Mouse (Mus musculus): ENCODE results near the gene Heatr6. TPM values are rescaled to one million over a fixed set of nuclear protein-coding genes. Genes with fewer than 3 reads are reported as not detected.

Heatr6 gene
- total and polyA plus RNA-seq, 2 experiments from 2014 or later = 8.9 to 15.1 TPM

DNA sequence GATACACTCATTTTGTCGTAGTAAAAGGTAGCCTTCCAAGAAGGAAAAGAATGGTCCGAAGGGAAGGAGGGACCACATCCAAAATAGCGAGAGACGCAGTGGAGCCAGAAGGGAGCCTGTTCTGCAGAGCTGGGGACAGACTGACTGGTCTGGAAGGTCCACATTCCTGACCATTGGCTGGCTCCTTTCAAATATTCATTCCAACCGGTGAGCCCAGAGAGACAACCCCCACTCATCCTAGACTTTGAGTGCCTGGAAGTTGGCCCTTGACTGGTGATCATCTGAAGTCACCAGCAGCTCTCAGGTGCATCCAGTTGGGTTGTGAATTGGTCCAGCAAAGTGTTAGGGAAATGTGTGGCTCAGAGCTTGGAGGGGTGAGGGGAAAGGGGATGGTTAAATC, 61.7 kb downstream of the Heatr6 start:
- no peak overlapping the region for H3K4me2 ChIP-seq (ENCODE audit: low read depth, low read length)
- no peaks in the 10 kb centered on the region for H3K9me3 ChIP-seq (replicated peaks; ENCODE audit: control insufficient read depth, low read length)
- 66% methylated on average over 5 of the region's 5 CpGs for WGBS
- no peak overlapping the region for H3K27ac ChIP-seq (ENCODE audit: low read depth)
- no peak overlapping the region for H3K9ac ChIP-seq (replicated peaks; ENCODE audit: low read depth, low read length)
- no peak for ATAC-seq (ENCODE audit: insufficient read depth, low read depth)
- H3K36me3 ChIP-seq (replicated peaks; ENCODE audit: control insufficient read depth, insufficient read depth, low read length) = no peaks in the 10 kb centered on the region
- DNase-seq (ENCODE audit: low spot score) = no peak
- no peaks in the 10 kb centered on the region for H3K4me1 ChIP-seq (ENCODE audit: control insufficient read depth, insufficient read depth)
- TF ChIP-seq CTCF (IDR thresholded peaks at IDR 0.05; ENCODE audit: low read depth) (no peak), EP300 (IDR thresholded peaks at IDR 0.05; ENCODE audit: low read depth) (no peak)
- no peak overlapping the region for H3K4me3 ChIP-seq (ENCODE audit: low read depth, low read length)
- H3K27me3 ChIP-seq (ENCODE audit: control insufficient read depth, insufficient read depth, low read length) = peaks cover 12% of the 10 kb centered on the region; the same call in 1 of the 2 replicates

DNA sequence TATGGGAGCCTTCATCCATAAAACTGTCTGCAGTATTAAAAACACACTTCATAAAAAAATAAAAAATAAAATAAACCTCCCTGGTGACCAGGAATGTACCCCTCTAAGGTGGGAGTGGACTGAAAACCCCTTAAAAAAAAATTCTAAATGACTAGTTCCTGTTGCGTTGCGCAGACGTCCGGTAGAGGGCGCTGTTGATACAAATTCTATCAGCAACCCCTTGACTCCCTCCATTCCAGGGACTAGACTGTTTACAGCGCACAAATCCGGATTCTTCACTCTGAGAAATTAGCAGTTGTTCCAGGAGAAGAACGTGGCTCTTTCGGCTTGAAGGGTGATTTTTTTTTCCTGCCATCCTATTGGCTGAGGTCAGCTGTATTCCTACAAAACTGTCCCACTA, 62.1 kb downstream of the Heatr6 start:
- ATAC-seq (ENCODE audit: insufficient read depth, low read depth) (no peak), DNase-seq (ENCODE audit: low spot score) (peak; percentile 26)
- Histone ChIP-seq H3K9ac (replicated peaks; ENCODE audit: low read depth, low read length) (no peak overlapping the region), H3K9me3 (replicated peaks; ENCODE audit: control insufficient read depth, low read length) (no peaks in the 10 kb centered on the region), H3K27ac (ENCODE audit: low read depth) (no peak overlapping the region), H3K27me3 (ENCODE audit: control insufficient read depth, insufficient read depth, low read length) (peaks cover 12% of the 10 kb centered on the region; the same call in 1 of the 2 replicates), H3K36me3 (replicated peaks; ENCODE audit: control insufficient read depth, insufficient read depth, low read length) (no peaks in the 10 kb centered on the region), H3K4me3 (ENCODE audit: low read depth, low read length) (no peak overlapping the region), H3K4me1 (ENCODE audit: control insufficient read depth, insufficient read depth) (no peaks in the 10 kb centered on the region), H3K4me2 (ENCODE audit: low read depth, low read length) (no peak overlapping the region)
- TF ChIP-seq CTCF (IDR thresholded peaks at IDR 0.05; ENCODE audit: low read depth) (peak; percentile 53), EP300 (IDR thresholded peaks at IDR 0.05; ENCODE audit: low read depth) (no peak)
- WGBS = 7% methylated on average over 9 of the region's 9 CpGs

DNA sequence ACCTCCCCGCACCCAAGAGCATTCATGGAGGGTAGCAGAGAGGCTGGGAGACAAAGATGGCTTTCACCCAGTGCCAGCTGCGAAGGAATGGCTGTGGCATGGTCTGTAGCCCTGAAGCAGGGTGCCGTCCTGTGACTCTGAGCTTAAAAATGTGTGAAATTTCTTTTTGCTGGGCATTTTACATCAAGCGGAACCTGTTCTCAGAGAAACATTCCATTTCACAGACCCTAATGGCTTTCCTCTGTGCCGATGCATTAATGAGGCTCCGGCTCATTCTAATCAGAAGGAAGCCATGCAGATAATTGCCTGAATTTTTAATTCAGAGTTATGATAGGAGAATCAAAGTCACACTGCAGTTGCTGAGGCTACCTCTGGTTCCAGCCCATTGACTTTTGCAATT, 63.6 kb downstream of the Heatr6 start:
- Histone ChIP-seq H3K9me3 (replicated peaks; ENCODE audit: control insufficient read depth, low read length) (no peaks in the 10 kb centered on the region), H3K27me3 (ENCODE audit: control insufficient read depth, insufficient read depth, low read length) (peaks cover 12% of the 10 kb centered on the region; the same call in 1 of the 2 replicates), H3K27ac (ENCODE audit: low read depth) (no peak overlapping the region), H3K9ac (replicated peaks; ENCODE audit: low read depth, low read length) (no peak overlapping the region), H3K4me1 (ENCODE audit: control insufficient read depth, insufficient read depth) (no peaks in the 10 kb centered on the region), H3K4me2 (ENCODE audit: low read depth, low read length) (no peak overlapping the region), H3K4me3 (ENCODE audit: low read depth, low read length) (no peak overlapping the region), H3K36me3 (replicated peaks; ENCODE audit: control insufficient read depth, insufficient read depth, low read length) (no peaks in the 10 kb centered on the region)
- ATAC-seq (ENCODE audit: insufficient read depth, low read depth) (no peak), DNase-seq (ENCODE audit: low spot score) (no peak)
- WGBS = 67% methylated on average over 6 of the region's 6 CpGs
- TF ChIP-seq EP300 (IDR thresholded peaks at IDR 0.05; ENCODE audit: low read depth) (no peak), CTCF (IDR thresholded peaks at IDR 0.05; ENCODE audit: low read depth) (no peak)

DNA sequence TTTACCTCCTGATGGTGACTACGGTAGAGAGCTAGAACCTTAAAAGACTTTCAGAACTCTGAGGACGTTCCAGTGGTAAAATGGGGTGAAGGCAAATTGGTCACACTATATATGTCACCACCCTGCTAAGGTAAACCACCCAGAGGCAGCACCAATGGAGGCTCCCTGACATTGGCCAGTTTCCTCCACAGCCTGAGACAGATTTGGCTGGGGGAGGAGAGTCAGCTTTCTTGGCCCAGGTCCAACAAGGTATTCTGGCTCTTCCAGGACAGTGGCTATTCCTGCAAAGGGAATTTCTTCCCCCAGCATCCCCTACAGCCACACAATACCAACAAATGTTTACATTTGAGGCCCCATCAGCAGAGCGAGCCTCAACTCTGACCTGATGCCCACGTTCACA, 64.5 kb downstream of the Heatr6 start:
- no peak for ATAC-seq (ENCODE audit: insufficient read depth, low read depth)
- TF ChIP-seq EP300 (IDR thresholded peaks at IDR 0.05; ENCODE audit: low read depth) (no peak), CTCF (IDR thresholded peaks at IDR 0.05; ENCODE audit: low read depth) (no peak)

DNA sequence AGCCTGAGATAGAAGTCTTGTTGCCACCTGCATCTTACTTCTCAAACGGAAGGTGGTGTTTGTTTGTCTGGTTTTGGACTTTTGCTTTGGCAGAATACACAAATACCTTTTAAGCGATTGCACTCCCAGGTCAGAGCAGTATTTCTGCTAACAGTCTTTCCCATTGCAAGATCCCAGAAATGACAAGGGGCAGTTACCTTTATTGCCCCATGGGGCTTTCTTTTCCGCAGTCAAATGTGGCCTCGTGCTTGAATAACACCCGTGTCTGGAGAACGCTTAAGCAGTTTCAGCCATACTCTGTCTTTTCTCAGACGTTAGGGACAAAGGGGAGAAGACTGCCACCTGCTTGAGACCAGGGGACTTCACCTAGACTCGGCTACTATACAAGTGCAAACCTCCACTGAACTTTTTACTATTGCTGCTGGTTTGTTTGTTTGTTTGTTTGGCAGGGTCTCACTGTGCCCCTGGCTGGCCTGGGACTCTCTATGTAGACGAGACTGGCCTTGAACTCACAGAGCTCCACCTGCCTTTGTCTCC, 65.2 kb downstream of the Heatr6 start:
- ATAC-seq (ENCODE audit: insufficient read depth, low read depth) (no peak), DNase-seq (ENCODE audit: low spot score) (no peak)
- no peaks in the 10 kb centered on the region for H3K36me3 ChIP-seq (replicated peaks; ENCODE audit: control insufficient read depth, insufficient read depth, low read length)
- H3K27ac ChIP-seq (ENCODE audit: low read depth) = no peak overlapping the region
- H3K9ac ChIP-seq (replicated peaks; ENCODE audit: low read depth, low read length) = no peak overlapping the region
- no peaks in the 10 kb centered on the region for H3K4me1 ChIP-seq (ENCODE audit: control insufficient read depth, insufficient read depth)
- H3K4me2 ChIP-seq (ENCODE audit: low read depth, low read length) = no peak overlapping the region
- H3K4me3 ChIP-seq (ENCODE audit: low read depth, low read length) = no peak overlapping the region
- peaks cover 12% of the 10 kb centered on the region; the same call in 1 of the 2 replicates for H3K27me3 ChIP-seq (ENCODE audit: control insufficient read depth, insufficient read depth, low read length)
- no peaks in the 10 kb centered on the region for H3K9me3 ChIP-seq (replicated peaks; ENCODE audit: control insufficient read depth, low read length)
- WGBS = 50% methylated on average over 9 of the region's 9 CpGs
- no peak for TF ChIP-seq EP300 (IDR thresholded peaks at IDR 0.05; ENCODE audit: low read depth)
- no peak for TF ChIP-seq CTCF (IDR thresholded peaks at IDR 0.05; ENCODE audit: low read depth)

More for the DNA sequence above, 64.5 kb downstream of the Heatr6 start:
- Histone ChIP-seq H3K27ac (ENCODE audit: low read depth) (no peak overlapping the region), H3K36me3 (replicated peaks; ENCODE audit: control insufficient read depth, insufficient read depth, low read length) (no peaks in the 10 kb centered on the region), H3K27me3 (ENCODE audit: control insufficient read depth, insufficient read depth, low read length) (peaks cover 12% of the 10 kb centered on the region; the same call in 1 of the 2 replicates), H3K4me3 (ENCODE audit: low read depth, low read length) (no peak overlapping the region), H3K9me3 (replicated peaks; ENCODE audit: control insufficient read depth, low read length) (no peaks in the 10 kb centered on the region), H3K4me1 (ENCODE audit: control insufficient read depth, insufficient read depth) (no peaks in the 10 kb centered on the region), H3K9ac (replicated peaks; ENCODE audit: low read depth, low read length) (no peak overlapping the region), H3K4me2 (ENCODE audit: low read depth, low read length) (no peak overlapping the region)
- WGBS = 60% methylated on average over 4 of the region's 4 CpGs
- DNase-seq (ENCODE audit: low spot score) = no peak
